Mouse (Mus musculus) lung, adult 2 months (tissue): ENCODE results near the gene Fcgr1.

Experiments used
- CTCF ChIP-seq: fragments of 200-500 bp; IDR thresholded peaks from 2 replicates; pipeline ENCODE4 v1.5.1; 2011; ENCODE audit warnings: mild to moderate bottlenecking, low read length, control low read depth; ENCODE audit not compliant: insufficient read depth
- POLR2A ChIP-seq: fragments of 200-500 bp; IDR thresholded peaks from 2 replicates; pipeline ENCODE4 v1.6.1; 2011; ENCODE audit warnings: low read depth, mild to moderate bottlenecking, control low read depth, low read length, borderline replicate concordance; ENCODE audit errors: extremely low read depth

GRCm38 (mm10) chr3:96250890-96251289, 42.9 kb downstream of the Fcgr1 start:
- TF ChIP-seq CTCF (no peak), POLR2A (no peak)
